Mouse (Mus musculus) lung, adult 2 months (tissue): Measurements from ENCODE around the gene Cd96.

ENCODE experiments used
- CTCF ChIP-seq: fragments of 200-500 bp; IDR thresholded peaks from 2 replicates; pipeline ENCODE4 v1.5.1; 2011; ENCODE audit warnings: mild to moderate bottlenecking, low read length, control low read depth; ENCODE audit not compliant: insufficient read depth
- POLR2A ChIP-seq: fragments of 200-500 bp; IDR thresholded peaks from 2 replicates; pipeline ENCODE4 v1.6.1; 2011; ENCODE audit warnings: low read depth, mild to moderate bottlenecking, control low read depth, low read length, borderline replicate concordance; ENCODE audit errors: extremely low read depth

DNA sequence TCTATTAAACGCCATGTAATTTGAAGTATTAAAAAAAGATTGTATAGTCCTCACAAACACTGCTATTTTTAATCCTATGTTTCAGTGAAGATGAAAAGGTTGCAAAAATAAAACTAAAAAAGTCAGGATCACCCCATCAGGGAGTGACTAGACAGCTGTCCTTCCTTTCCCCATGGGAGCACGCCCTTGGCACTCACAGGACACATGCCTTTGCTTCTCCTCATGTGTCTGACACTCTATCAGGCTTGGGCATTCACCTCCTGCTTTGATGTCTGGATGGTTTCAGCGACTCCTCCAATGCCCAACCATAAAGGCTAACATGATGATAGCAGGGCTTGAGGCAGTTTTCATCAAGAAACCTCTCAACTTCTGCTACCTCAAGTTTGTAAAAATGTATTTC is 46.9 kb upstream of the Cd96 start:
- TF ChIP-seq CTCF (no peak), POLR2A (no peak)
